ENCODE assay signal across 30 mouse cellular contexts in genomic region chr10:100052404-100052803, GRCm38 (mm10). TPM values are rescaled to one million over a fixed set of nuclear protein-coding genes. Genes with fewer than 3 reads are reported as not detected.
DNase-seq lines count a peak whose midpoint lies in the region; ATAC-seq and TF ChIP-seq lines count a peak whose summit lies in the region.
"Had no signal": no experiment of that assay in that cellular context is flagged by ENCODE, and none has a peak within 500 bp of the region (broad histone marks: within the 10 kb centered on the region; RNA-seq: fewer than 3 reads in every experiment).

No protein-coding gene starts in this region.

- no peak for TF ChIP-seq CTCF in lung, postnatal 0 days (IDR thresholded peaks at IDR 0.05)
- TF ChIP-seq CTCF in small intestine, adult 2 months (IDR thresholded peaks at IDR 0.05; ENCODE audit: extremely low read depth, insufficient read length, insufficient replicate concordance, low read depth, low read length): no peak

- no peaks in the 10 kb centered on the region for H3K9me3 ChIP-seq in heart, embryonic 10.5 days
- no peaks in the 10 kb centered on the region for H3K9me3 ChIP-seq in lung, postnatal 0 days (ENCODE audit: low read length)
- no peaks in the 10 kb centered on the region for H3K9me3 ChIP-seq in forebrain, embryonic 16.5 days (ENCODE audit: control insufficient read depth, low read length)
- H3K9me3 ChIP-seq: embryonic facial prominence, embryonic 12.5 days; embryonic facial prominence, embryonic 15.5 days; forebrain, embryonic 12.5 days; forebrain, embryonic 15.5 days; heart, embryonic 12.5 days; heart, embryonic 15.5 days; hindbrain, embryonic 10.5 days; hindbrain, embryonic 13.5 days had no signal

- no peak overlapping the region for H3K27ac ChIP-seq in heart, embryonic 10.5 days
- H3K27ac ChIP-seq in lung, postnatal 0 days (ENCODE audit: low read length): peak overlapping the region; percentile 51
- 0 out of 2 replicates have a peak overlapping the region, but pooled peaks have one; percentile 15 for H3K27ac ChIP-seq in small intestine, adult 2 months (ENCODE audit: insufficient read depth, low read depth, low read length)
- no peak overlapping the region for H3K27ac ChIP-seq in forebrain, embryonic 16.5 days (ENCODE audit: low read length)
- H3K27ac ChIP-seq: embryonic facial prominence, embryonic 12.5 days; embryonic facial prominence, embryonic 15.5 days; forebrain, embryonic 12.5 days; forebrain, embryonic 15.5 days; heart, embryonic 15.5 days; hindbrain, embryonic 10.5 days; hindbrain, embryonic 13.5 days had no signal

- H3K4me1 ChIP-seq in heart, embryonic 10.5 days: no peaks in the 10 kb centered on the region
- no peaks in the 10 kb centered on the region; the same call in 1 of the 2 replicates for H3K4me1 ChIP-seq in lung, postnatal 0 days (ENCODE audit: insufficient read depth, low read depth, low read length)
- 0 out of 2 replicates have a peak, but pooled peaks cover 2% of the 10 kb centered on the region for H3K4me1 ChIP-seq in small intestine, adult 2 months (ENCODE audit: control insufficient read depth, insufficient read depth, insufficient read length, low read length)
- H3K4me1 ChIP-seq in forebrain, embryonic 16.5 days (replicated peaks; ENCODE audit: control insufficient read depth, insufficient read depth, low read length): peaks cover 20% of the 10 kb centered on the region
- H3K4me1 ChIP-seq: embryonic facial prominence, embryonic 12.5 days; forebrain, embryonic 12.5 days; heart, embryonic 12.5 days; heart, embryonic 15.5 days; hindbrain, embryonic 10.5 days had no signal

- H3K4me2 ChIP-seq in lung, postnatal 0 days (replicated peaks; ENCODE audit: low read depth, low read length): no peak overlapping the region
- H3K4me2 ChIP-seq in forebrain, embryonic 16.5 days (ENCODE audit: low read length): no peak overlapping the region
- H3K4me2 ChIP-seq: embryonic facial prominence, embryonic 12.5 days; embryonic facial prominence, embryonic 15.5 days; forebrain, embryonic 12.5 days; forebrain, embryonic 15.5 days; heart, embryonic 12.5 days; heart, embryonic 15.5 days; hindbrain, embryonic 13.5 days had no signal

- DNase-seq in heart, adult 11 months: peak; percentile 73
- DNase-seq in heart, embryonic 10.5 days (ENCODE audit: low spot score): no peak
- peak; percentile 74 for DNase-seq in lung, postnatal 0 days (ENCODE audit: low spot score)
- DNase-seq in lung, postnatal 14 days: no peak
- DNase-seq: adrenal gland, postnatal 10 days; adrenal gland, postnatal 36 days; B cell, adult 2 months; cerebellum, adult 11 months; cerebellum, adult 2 months; cerebellum, adult 9-11 months; cerebellum, postnatal 25 days; gastrocnemius, postnatal 10 days; gastrocnemius, postnatal 36 days; heart, postnatal 10 days; heart, postnatal 36 days had no signal

- peak; percentile 67 for ATAC-seq in lung, postnatal 0 days
- ATAC-seq in forebrain, embryonic 16.5 days: no peak
- ATAC-seq in erythroblast, adult 5-6 weeks (replicated peaks; ENCODE audit: low FRiP score, poor library complexity, severe bottlenecking): no peak
- ATAC-seq: forebrain, embryonic 15.5 days; hindbrain, embryonic 16.5 days had no signal

- no peak for TF ChIP-seq POLR2A in small intestine, adult 2 months (IDR thresholded peaks at IDR 0.05; ENCODE audit: low read depth, low read length)

- TF ChIP-seq EP300 in lung, postnatal 0 days (IDR thresholded peaks at IDR 0.05): 0 out of 2 replicates have a peak, but pooled peaks have one; percentile 53

- 87% methylated on average over 4 of the region's 4 CpGs for whole genome bisulfite sequencing in heart, embryonic 10.5 days
- 68% methylated on average over 4 of the region's 4 CpGs for WGBS in lung, postnatal 0 days
- WGBS in small intestine, adult 2 months: 85% methylated on average over 4 of the region's 4 CpGs
- WGBS in forebrain, embryonic 16.5 days: 93% methylated on average over 4 of the region's 4 CpGs

- H3K36me3 ChIP-seq in heart, embryonic 10.5 days: peaks cover 5% of the 10 kb centered on the region; the same call in 1 of the 2 replicates
- H3K36me3 ChIP-seq in lung, postnatal 0 days (ENCODE audit: insufficient read depth, low read length): no peaks in the 10 kb centered on the region
- H3K36me3 ChIP-seq in small intestine, adult 2 months (ENCODE audit: control insufficient read depth, insufficient read depth, low read length): peaks cover 32% of the 10 kb centered on the region
- H3K36me3 ChIP-seq in forebrain, embryonic 16.5 days (ENCODE audit: control insufficient read depth, insufficient read depth): no peaks in the 10 kb centered on the region
- H3K36me3 ChIP-seq: embryonic facial prominence, embryonic 12.5 days; embryonic facial prominence, embryonic 15.5 days; forebrain, embryonic 12.5 days; forebrain, embryonic 15.5 days; G1E; heart, embryonic 15.5 days; hindbrain, embryonic 10.5 days; hindbrain, embryonic 13.5 days had no signal

- H3K27me3 ChIP-seq in heart, embryonic 10.5 days (ENCODE audit: insufficient read depth, poor library complexity, severe bottlenecking): no peaks in the 10 kb centered on the region
- no peaks in the 10 kb centered on the region for H3K27me3 ChIP-seq in lung, postnatal 0 days (replicated peaks; ENCODE audit: insufficient read depth, low read length)
- no peaks in the 10 kb centered on the region for H3K27me3 ChIP-seq in small intestine, adult 2 months (ENCODE audit: control insufficient read depth, insufficient read depth, low read length)
- no peaks in the 10 kb centered on the region for H3K27me3 ChIP-seq in forebrain, embryonic 16.5 days (replicated peaks; ENCODE audit: control insufficient read depth, insufficient read depth, low read length)
- H3K27me3 ChIP-seq: CH12.LX; embryonic facial prominence, embryonic 12.5 days; embryonic facial prominence, embryonic 15.5 days; forebrain, embryonic 12.5 days; forebrain, embryonic 15.5 days; heart, embryonic 12.5 days; heart, embryonic 15.5 days; hindbrain, embryonic 13.5 days had no signal

- H3K4me3 ChIP-seq in heart, embryonic 10.5 days: no peak overlapping the region
- no peak overlapping the region for H3K4me3 ChIP-seq in lung, postnatal 0 days (ENCODE audit: low read depth, low read length)
- H3K4me3 ChIP-seq in small intestine, adult 2 months (ENCODE audit: low read depth, low read length): no peak overlapping the region
- H3K4me3 ChIP-seq in forebrain, embryonic 16.5 days (replicated peaks; ENCODE audit: low read length): no peak overlapping the region
- H3K4me3 ChIP-seq: embryonic facial prominence, embryonic 12.5 days; embryonic facial prominence, embryonic 15.5 days; erythroblast, embryonic 14.5 days; forebrain, embryonic 12.5 days; forebrain, embryonic 15.5 days; heart, embryonic 12.5 days; heart, embryonic 15.5 days; hindbrain, embryonic 10.5 days; hindbrain, embryonic 13.5 days had no signal

- H3K9ac ChIP-seq in lung, postnatal 0 days (replicated peaks; ENCODE audit: low read depth): no peak overlapping the region
- H3K9ac ChIP-seq in forebrain, embryonic 16.5 days (replicated peaks; ENCODE audit: low read depth, low read length): no peak overlapping the region
- H3K9ac ChIP-seq: embryonic facial prominence, embryonic 12.5 days; embryonic facial prominence, embryonic 15.5 days; forebrain, embryonic 12.5 days; forebrain, embryonic 15.5 days; heart, embryonic 12.5 days; heart, embryonic 15.5 days; hindbrain, embryonic 13.5 days had no signal

RNA-seq across cellular contexts. Expression of gene Kitl, which starts 37.0 kb away (rescaled TPM):
- polyA plus RNA-seq in heart, embryonic 10.5 days (2016; fragmentation: Nextera tagmentation; extraction: Ambion mirVana): 14.9 and 22.2 TPM in 2 replicates
- polyA plus RNA-seq in lung, postnatal 0 days (2015; fragmentation: Nextera tagmentation; extraction: Ambion mirVana): 75.2 and 93.6 TPM in 2 replicates
- 4.9 and 15.2 TPM in 2 replicates for polyA plus RNA-seq in small intestine, adult 2 months (2012; rRNA removed)
- polyA plus RNA-seq in forebrain, embryonic 16.5 days (2015; fragmentation: Nextera tagmentation; extraction: Ambion mirVana): 43.4 and 45.5 TPM in 2 replicates
- total RNA-seq in erythroblast, adult 5-6 weeks (2015; ENCODE audit: low replicate concordance): 4.8 TPM in 1 of 2 replicates, not detected in the other
- 1.3 and 2.0 TPM in 2 replicates for total RNA-seq in erythroblast, adult 5-6 weeks (2017; ENCODE audit: low replicate concordance)
- total RNA-seq: CH12.LX had no signal
- polyA plus RNA-seq: erythroblast, embryonic 14.5 days; G1E had no signal

Comparison
In these comparisons a context has a peak if more than half of its experiments do, and no peak if none do; other contexts are left out.
1. DNase-seq: peak in heart, adult 11 months (single experiment) and lung, postnatal 0 days (single experiment); none in heart, embryonic 10.5 days (single experiment) and lung, postnatal 14 days (single experiment).
2. H3K27ac ChIP-seq: peak in lung, postnatal 0 days (single experiment) and small intestine, adult 2 months (single experiment); none in heart, embryonic 10.5 days (single experiment) and forebrain, embryonic 16.5 days (single experiment).